Mouse (Mus musculus) liver, adult (tissue): ENCODE results near the gene Obox1.
"Not testable (repeated sequence)": the region's sequence is repeated elsewhere in the genome, so short reads cannot be mapped to it uniquely, and the experiment has no call there.

Source experiments
- GATA4 ChIP-seq: IDR thresholded peaks from 2 replicates; pipeline ENCODE4 v1.6.1; 2014; ENCODE audit warnings: mild to moderate bottlenecking, low read length; ENCODE audit not compliant: insufficient replicate concordance

The Obox1 gene

GRCm38 (mm10) chr7:15388421-15388998 lies at the start of gene Obox1, which contains the start of gene Obox2:
TSS of gene Obox1 (plus strand) at chr7:15388948.
TSS of gene Obox2 (plus strand) at chr7:15388721.
- TF ChIP-seq GATA4, result not testable (repeated sequence)
